ENCODE assay signal across 11 mouse cellular contexts in the genomic region with DNA sequence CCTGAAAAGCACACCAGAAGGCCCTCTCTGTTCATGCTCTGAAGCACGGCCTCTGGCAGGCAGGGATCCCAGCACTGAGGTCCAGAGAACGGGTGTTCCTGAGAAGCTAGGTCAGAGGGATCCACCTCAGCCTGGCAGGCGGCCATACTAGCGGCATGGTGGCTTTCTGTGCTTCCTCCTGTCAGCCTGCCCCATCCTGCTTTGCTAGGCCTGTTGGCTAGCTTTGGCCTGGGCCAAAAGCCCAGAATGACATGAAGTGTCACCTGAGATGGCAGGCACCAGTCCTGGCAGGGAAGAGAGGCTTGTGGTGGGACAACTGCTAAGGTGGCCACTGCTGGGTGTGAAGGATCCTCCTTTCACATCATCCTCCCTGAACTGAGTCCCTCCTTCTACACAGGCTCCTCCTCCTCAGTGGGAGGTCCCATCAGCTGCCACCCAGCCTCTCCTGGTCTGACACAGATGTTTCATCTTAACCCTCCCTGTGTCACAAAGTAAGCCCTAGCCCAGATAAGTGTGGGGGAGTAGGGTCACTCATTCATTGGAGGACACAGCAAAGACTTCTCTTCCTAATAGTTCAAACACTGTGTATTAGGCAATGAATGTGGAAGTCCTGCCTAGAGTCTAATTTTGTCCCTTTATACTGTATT.
DNase-seq lines count a peak whose midpoint lies in the region; ATAC-seq and TF ChIP-seq lines count a peak whose summit lies in the region.
"Had no signal": no experiment of that assay in that cellular context is flagged by ENCODE, and none has a peak within 500 bp of the region (broad histone marks: within the 10 kb centered on the region; RNA-seq: fewer than 3 reads in every experiment).

No protein-coding gene starts in this region.

- no peaks in the 10 kb centered on the region for H3K9me3 ChIP-seq in lung, embryonic 14.5 days (ENCODE audit: low read depth, low read length)
- H3K9me3 ChIP-seq: liver, embryonic 13.5 days had no signal

- no peaks in the 10 kb centered on the region for H3K36me3 ChIP-seq in lung, embryonic 14.5 days (ENCODE audit: insufficient read depth)
- no peaks in the 10 kb centered on the region for H3K36me3 ChIP-seq in heart, adult 2 months (ENCODE audit: control insufficient read depth, insufficient read depth, low read length)
- H3K36me3 ChIP-seq: liver, embryonic 13.5 days had no signal

- 40% methylated on average over 4 of the region's 4 CpGs for WGBS in lung, embryonic 14.5 days
- WGBS in heart, adult 2 months: 41% methylated on average over 4 of the region's 4 CpGs

- 0 out of 2 replicates have a peak, but pooled peaks cover 10% of the 10 kb centered on the region for H3K4me1 ChIP-seq in lung, embryonic 14.5 days (ENCODE audit: insufficient read depth)
- peaks cover 5% of the 10 kb centered on the region for H3K4me1 ChIP-seq in heart, adult 2 months (ENCODE audit: control insufficient read depth, insufficient read depth, low read length)
- H3K4me1 ChIP-seq: liver, embryonic 13.5 days had no signal

- DNase-seq in lung, embryonic 14.5 days: peak; percentile 53
- DNase-seq in lung, postnatal 36 days: no peak
- peak; percentile 88 to 91 for DNase-seq in cerebellum, postnatal 10 days
- DNase-seq in heart, adult 2 months: peak; percentile 53 to 56
- DNase-seq in kidney, postnatal 4 days: peak; percentile 48 to 62
- DNase-seq in layer of hippocampus, postnatal 14 days (ENCODE audit: low spot score in 2 of 2): no peak
- DNase-seq: adrenal gland, adult 8-10 months; liver, embryonic 13.5 days; right cerebral cortex, adult 18-20 months; thymus, postnatal 14 days had no signal

- no peak overlapping the region for H3K4me2 ChIP-seq in lung, embryonic 14.5 days
- H3K4me2 ChIP-seq: liver, embryonic 13.5 days had no signal

- no peak overlapping the region for H3K4me3 ChIP-seq in lung, embryonic 14.5 days (ENCODE audit: low read depth, low read length)
- H3K4me3 ChIP-seq in heart, adult 2 months: no peak overlapping the region
- H3K4me3 ChIP-seq: liver, embryonic 13.5 days had no signal

- no peaks in the 10 kb centered on the region for H3K27me3 ChIP-seq in lung, embryonic 14.5 days (ENCODE audit: insufficient read depth, low read length)
- H3K27me3 ChIP-seq in heart, adult 2 months (ENCODE audit: control insufficient read depth, insufficient read depth, low read length): no peaks in the 10 kb centered on the region

- intact Hi-C loops in heart, adult 2 months (cut with DNase I): loop anchor here (2.0 kb wide), 1 partner anchor 42 kb away; no protein-coding TSS in a partner anchor

- no peak for TF ChIP-seq POLR2A in heart, adult 2 months (IDR thresholded peaks at IDR 0.05; ENCODE audit: insufficient read depth, low read depth, low read length)

- TF ChIP-seq EP300 in heart, adult 2 months (IDR thresholded peaks at IDR 0.05; ENCODE audit: insufficient read depth, low read depth, low read length): no peak

- H3K79me2 ChIP-seq in heart, adult 2 months (replicated peaks; ENCODE audit: control insufficient read depth, insufficient read depth, low read length): no peaks in the 10 kb centered on the region

- TF ChIP-seq CTCF in lung, embryonic 14.5 days (IDR thresholded peaks at IDR 0.05; ENCODE audit: low read depth): no peak
- TF ChIP-seq CTCF in heart, adult 2 months (IDR thresholded peaks at IDR 0.05): no peak

- peak overlapping the region; percentile 12; the same call in 1 of the 2 replicates for H3K27ac ChIP-seq in lung, embryonic 14.5 days (ENCODE audit: low read depth)
- H3K27ac ChIP-seq in heart, adult 2 months: no peak overlapping the region
- H3K27ac ChIP-seq: liver, embryonic 13.5 days had no signal

- peak; percentile 81 for ATAC-seq in lung, embryonic 14.5 days (ENCODE audit: insufficient read depth)
- ATAC-seq in monocyte, adult 5-6 weeks (replicated peaks; ENCODE audit: insufficient number of reproducible peaks, low FRiP score, low TSS enrichment, poor library complexity, severe bottlenecking): no peak

- no peak overlapping the region for H3K9ac ChIP-seq in lung, embryonic 14.5 days
- no peak overlapping the region for H3K9ac ChIP-seq in heart, adult 2 months (ENCODE audit: low read depth, low read length)
- H3K9ac ChIP-seq: liver, embryonic 13.5 days had no signal

Comparison
In these comparisons a context has a peak if more than half of its experiments do, and no peak if none do; other contexts are left out.
1. DNase-seq: peak in lung, embryonic 14.5 days (single experiment), cerebellum, postnatal 10 days (2 of 2), heart, adult 2 months (2 of 2) and kidney, postnatal 4 days (2 of 2); none in lung, postnatal 36 days (single experiment) and layer of hippocampus, postnatal 14 days (0 of 2).